Mouse (Mus musculus): ENCODE measurements around the gene Aipl1. TPM values are rescaled to one million over a fixed set of nuclear protein-coding genes. Genes with fewer than 3 reads are reported as not detected.

Aipl1 gene
- polyA plus RNA-seq, 2 experiments = 0.11 TPM

DNA sequence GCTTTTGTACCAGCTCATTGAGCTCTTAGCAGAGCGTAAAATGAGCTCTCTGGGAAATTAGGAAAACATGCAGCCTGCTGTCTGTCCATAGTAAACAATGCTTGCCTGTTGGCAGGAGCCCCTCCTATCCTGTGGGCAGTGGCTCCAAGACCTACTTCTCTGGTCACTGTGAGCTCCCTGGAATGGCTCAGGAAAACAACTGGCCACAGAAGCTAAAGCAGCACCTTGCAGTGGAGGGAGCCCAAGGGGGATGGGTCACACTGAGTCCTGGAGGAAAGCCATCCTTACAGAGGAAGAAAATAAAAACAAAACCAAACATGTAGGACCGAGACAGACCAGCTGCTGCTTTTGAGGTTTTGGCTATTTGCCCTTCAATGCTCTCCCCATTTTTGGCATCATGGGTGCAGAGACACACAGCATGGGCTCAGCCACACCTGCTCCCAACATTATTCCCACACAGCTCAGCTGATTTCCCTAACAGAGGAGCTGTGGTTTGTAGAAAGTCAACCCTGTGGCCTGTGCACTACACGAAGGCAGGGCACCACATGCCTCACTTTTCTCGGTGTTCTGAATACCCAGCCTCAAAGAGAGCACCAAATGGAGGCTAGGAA lies 52.1 kb downstream of the Aipl1 start:
- WGBS (ENCODE audit: insufficient replicate concordance) = 36% methylated on average over 4 of the region's 4 CpGs
- H3K4me3 ChIP-seq (ENCODE audit: insufficient read depth in 1 of 2, low read depth in 2 of 2, low read length in 2 of 2) = no peak overlapping the region
- no peaks in the 10 kb centered on the region for H3K36me3 ChIP-seq (replicated peaks; ENCODE audit: control insufficient read depth, insufficient read depth, low read depth)
- TF ChIP-seq CTCF (IDR thresholded peaks at IDR 0.05; ENCODE audit: low read depth) (no peak), EP300 (IDR thresholded peaks at IDR 0.05; ENCODE audit: low read depth) (no peak)
- no peak for ATAC-seq (ENCODE audit: insufficient read depth)
- no peaks in the 10 kb centered on the region for H3K27me3 ChIP-seq (ENCODE audit: control insufficient read depth, insufficient read depth, low read length)
- H3K9me3 ChIP-seq (ENCODE audit: control insufficient read depth, low read length) = no peaks in the 10 kb centered on the region
- DNase-seq (ENCODE audit: low read depth in 3 of 3, low spot score in 3 of 3) = no peak
- no peak overlapping the region for H3K4me2 ChIP-seq (ENCODE audit: low read depth)
- H3K9ac ChIP-seq (replicated peaks) = no peak overlapping the region
- H3K4me1 ChIP-seq (replicated peaks; ENCODE audit: control insufficient read depth in 2 of 2, insufficient read depth in 2 of 2, low read length in 1 of 2) = peaks cover 0 to 3% of the 10 kb centered on the region in 2 experiments; a peak in 1 of 4 replicates
- no peak overlapping the region for H3K27ac ChIP-seq

DNA sequence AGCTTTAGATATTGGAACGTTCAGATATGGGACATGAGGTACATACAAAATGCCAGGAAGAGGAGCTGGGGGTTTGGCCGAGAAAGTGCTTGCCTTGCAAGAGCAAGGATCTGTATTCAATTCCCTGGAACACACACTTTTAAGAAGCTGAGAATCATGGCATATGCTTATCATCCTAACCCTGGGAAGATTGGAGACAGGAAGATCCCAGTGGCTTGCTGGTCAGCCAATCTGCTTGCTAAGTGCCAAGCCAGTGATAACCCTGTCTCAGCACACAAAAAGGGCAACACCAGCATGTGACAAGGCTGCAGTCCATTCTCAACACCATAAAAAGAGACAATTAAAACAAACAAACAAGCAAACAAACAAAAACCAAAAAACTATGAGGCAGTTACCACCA lies 53.2 kb downstream of the Aipl1 start:
- 41% methylated on average over 2 of the region's 2 CpGs for WGBS (ENCODE audit: insufficient replicate concordance)
- no peak for ATAC-seq (ENCODE audit: insufficient read depth)
- DNase-seq (ENCODE audit: low read depth in 3 of 3, low spot score in 3 of 3) = no peak

More for the DNA sequence above, 53.2 kb downstream of the Aipl1 start:
- H3K36me3 ChIP-seq (replicated peaks; ENCODE audit: control insufficient read depth, insufficient read depth, low read depth) = no peaks in the 10 kb centered on the region
- no peak overlapping the region for H3K4me2 ChIP-seq (ENCODE audit: low read depth)
- H3K9ac ChIP-seq (replicated peaks) = no peak overlapping the region
- peaks cover 0 to 3% of the 10 kb centered on the region in 2 experiments; a peak in 1 of 4 replicates for H3K4me1 ChIP-seq (replicated peaks; ENCODE audit: control insufficient read depth in 2 of 2, insufficient read depth in 2 of 2, low read length in 1 of 2)
- H3K9me3 ChIP-seq (ENCODE audit: control insufficient read depth, low read length) = no peaks in the 10 kb centered on the region
- no peak for TF ChIP-seq EP300 (IDR thresholded peaks at IDR 0.05; ENCODE audit: low read depth)
- TF ChIP-seq CTCF (IDR thresholded peaks at IDR 0.05; ENCODE audit: low read depth) = no peak
- no peak overlapping the region for H3K4me3 ChIP-seq (ENCODE audit: insufficient read depth in 1 of 2, low read depth in 2 of 2, low read length in 2 of 2)
- H3K27me3 ChIP-seq (ENCODE audit: control insufficient read depth, insufficient read depth, low read length) = no peaks in the 10 kb centered on the region
- no peak overlapping the region for H3K27ac ChIP-seq

Other genes starting within 250 kb of the Aipl1 start
- 12.1 and 13.0 TPM in 2 replicates for gene Pimreg, start 4.5 kb upstream of the Aipl1 start, polyA plus RNA-seq (2012; rRNA removed)
- gene Pimreg, start 4.5 kb upstream of the Aipl1 start, polyA plus RNA-seq (2014; fragmentation: Nextera tagmentation; extraction: Ambion mirVana) = 18.5 and 21.4 TPM in 2 replicates
- gene Pitpnm3, start 98.3 kb upstream of the Aipl1 start, polyA plus RNA-seq (2012; rRNA removed) = 0.09 and 0.13 TPM in 2 replicates
- 0.01 and 0.11 TPM in 2 replicates for gene Pitpnm3, start 98.3 kb upstream of the Aipl1 start, polyA plus RNA-seq (2014; fragmentation: Nextera tagmentation; extraction: Ambion mirVana)
- gene Gm43951, start 169.3 kb upstream of the Aipl1 start, polyA plus RNA-seq (2012; rRNA removed) = 0.08 and 0.09 TPM in 2 replicates
- not detected in 2 replicates for gene Gm43951, start 169.3 kb upstream of the Aipl1 start, polyA plus RNA-seq (2014; fragmentation: Nextera tagmentation; extraction: Ambion mirVana)
- gene 4933427D14Rik, start 169.9 kb upstream of the Aipl1 start, polyA plus RNA-seq (2012; rRNA removed) = 1.5 and 2.3 TPM in 2 replicates
- 2.1 and 2.8 TPM in 2 replicates for gene 4933427D14Rik, start 169.9 kb upstream of the Aipl1 start, polyA plus RNA-seq (2014; fragmentation: Nextera tagmentation; extraction: Ambion mirVana)
- gene Txndc17, start 170.0 kb upstream of the Aipl1 start, polyA plus RNA-seq (2012; rRNA removed) = 27.3 and 43.5 TPM in 2 replicates
- 66.9 and 68.0 TPM in 2 replicates for gene Txndc17, start 170.0 kb upstream of the Aipl1 start, polyA plus RNA-seq (2014; fragmentation: Nextera tagmentation; extraction: Ambion mirVana)
- gene Med31, start 178.1 kb upstream of the Aipl1 start, polyA plus RNA-seq (2012; rRNA removed) = 6.0 and 8.5 TPM in 2 replicates
- 13.0 TPM in 2 replicates for gene Med31, start 178.1 kb upstream of the Aipl1 start, polyA plus RNA-seq (2014; fragmentation: Nextera tagmentation; extraction: Ambion mirVana)
- not detected in 2 replicates for gene Slc13a5, start 229.7 kb upstream of the Aipl1 start, polyA plus RNA-seq (2012; rRNA removed)
- gene Slc13a5, start 229.7 kb upstream of the Aipl1 start, polyA plus RNA-seq (2014; fragmentation: Nextera tagmentation; extraction: Ambion mirVana) = not detected in 2 replicates